Mouse (Mus musculus) left cerebral cortex, postnatal 25 days (tissue): ENCODE results near the gene Ldha. TPM values are rescaled to one million over a fixed set of nuclear protein-coding genes. Genes with fewer than 3 reads are reported as not detected.
"Not testable (repeated sequence)": the region's sequence is repeated elsewhere in the genome, so short reads cannot be mapped to it uniquely, and the experiment has no call there.

Source experiments
- DNase-seq, 2 experiments: peaks; one replicate each; pipeline ENCODE4 v3.0.0; 2022; ENCODE audit warnings: low spot score in 2 of 2, mixed read lengths in 1 of 2
- intact Hi-C: fragments of 180-260 bp; cut with DNase I; formaldehyde crosslinking; loops from one replicate; pipeline ENCODE4 v1.15.1; 2025
- total RNA-seq, 2 experiments: library from RNA; stranded (reverse); gene quantifications; 2 replicates each; pipeline ENCODE4 v1.2.3; 2021

Gene Ldha
- total RNA-seq, 2 experiments from 2014 or later: 395 to 440 TPM

DNA sequence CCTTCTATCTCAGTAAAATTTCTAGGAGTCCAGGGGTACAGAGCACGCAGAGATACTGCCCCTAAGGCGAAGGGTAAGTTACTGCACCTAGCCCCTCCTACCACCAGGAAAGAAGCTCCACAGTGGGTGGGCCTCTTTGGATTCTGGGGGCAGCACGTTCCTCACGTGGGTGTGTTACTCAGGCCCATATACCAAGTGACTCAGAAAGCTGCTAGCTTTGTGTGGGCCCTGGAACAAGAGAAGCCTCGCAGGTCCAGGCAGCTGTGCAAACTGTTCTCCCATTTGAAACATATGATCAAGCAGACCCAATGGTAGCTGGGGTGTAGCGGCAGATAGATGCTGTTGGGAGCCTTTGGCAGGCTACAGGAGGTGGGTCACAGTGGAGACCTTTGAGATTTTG lies 17.8 kb downstream of the Ldha start:
- intact Hi-C loops: no loop called here
- peak in 1 of 2 experiments; percentile 60 for DNase-seq

DNA sequence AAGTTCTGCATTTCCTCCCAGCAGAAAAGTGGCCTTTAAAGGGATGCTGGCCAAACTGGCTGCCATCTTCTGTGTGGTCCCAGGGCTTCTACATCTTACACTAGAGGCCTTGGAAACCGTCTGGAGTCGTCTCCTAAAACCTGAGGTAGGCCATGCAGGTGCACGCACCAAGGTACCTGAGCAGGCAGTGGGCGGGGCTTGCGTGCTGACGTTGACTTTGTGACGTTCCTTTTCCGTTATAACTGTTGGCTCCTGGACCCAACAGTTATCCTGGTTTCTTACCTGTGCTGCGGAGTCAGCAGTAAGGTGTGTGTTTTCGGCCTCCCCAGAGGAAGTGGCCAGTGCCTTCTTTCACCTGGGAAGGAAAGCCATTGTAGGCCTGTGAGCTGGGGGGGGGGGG lies 19.7 kb downstream of the Ldha start, which contains the start of gene Ldhc:
Gene Ldhc (plus strand): TSS at position 208 of the 400 bp plus-strand sequence.
- no peak for DNase-seq
- intact Hi-C loops: no loop called here

DNA sequence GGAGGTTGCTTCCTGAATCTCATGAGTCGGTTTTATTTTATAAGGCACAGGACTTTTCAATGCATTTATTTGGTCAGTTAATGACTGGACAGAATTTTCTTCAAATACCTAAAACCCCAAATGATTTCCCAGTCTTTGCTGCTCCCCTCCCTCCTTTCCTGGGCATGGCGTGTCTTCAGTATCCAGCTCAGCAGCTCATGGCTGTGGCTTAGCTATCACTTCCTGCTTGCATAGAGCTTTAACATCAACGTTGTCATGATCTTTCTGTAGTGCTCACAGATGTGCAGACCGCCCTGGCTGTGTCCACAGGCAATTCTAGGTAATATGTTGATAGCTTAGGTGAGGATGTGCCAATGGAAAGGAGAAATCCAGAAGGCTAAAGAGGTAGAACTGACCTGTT lies 30.7 kb downstream of the Ldha start:
- intact Hi-C loops: no loop called here
- DNase-seq: no peak

DNA sequence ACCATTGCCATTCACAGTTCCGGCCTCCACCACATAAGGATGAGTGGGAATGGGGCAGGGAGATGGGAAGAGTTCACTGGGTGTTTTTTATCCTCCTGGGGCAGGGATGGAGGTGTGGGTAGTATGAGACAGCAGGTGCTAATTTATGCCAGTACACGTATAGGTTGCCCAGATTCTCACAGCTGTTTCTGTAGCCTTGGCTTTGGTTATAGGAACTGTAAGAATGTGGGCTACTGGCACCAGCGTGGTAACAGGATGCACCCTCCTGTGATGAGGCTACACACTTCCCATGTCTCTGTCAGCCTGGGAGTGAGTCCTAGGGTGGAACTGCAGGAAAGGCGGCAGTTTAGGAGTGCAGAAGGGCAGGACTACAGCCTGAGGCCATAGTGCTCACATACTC lies 35.6 kb downstream of the Ldha start:
- peak in 1 of 2 experiments; percentile 77 for DNase-seq
- intact Hi-C loops: no loop called here

DNA sequence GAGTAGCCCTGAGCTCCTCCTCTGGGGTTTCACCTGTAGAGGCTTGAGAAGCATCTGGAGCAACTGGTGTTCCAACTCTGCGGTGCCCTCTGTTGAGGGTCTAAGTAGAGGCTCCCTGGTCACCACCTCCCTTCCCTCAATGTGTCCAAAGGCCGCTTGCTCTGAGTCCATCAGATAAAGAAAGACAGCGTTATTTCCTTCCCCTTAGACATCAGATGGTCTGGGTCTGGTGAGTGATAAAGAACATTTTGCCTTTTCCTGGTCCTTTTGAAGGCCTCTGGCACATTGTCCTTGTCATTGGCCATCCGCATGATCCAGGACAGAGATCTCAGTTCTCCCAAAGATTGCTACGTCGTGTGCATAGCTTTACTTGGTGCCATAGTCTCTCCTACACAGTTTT lies 36.0 kb downstream of the Ldha start:
- no peak for DNase-seq
- intact Hi-C loops: no loop called here

DNA sequence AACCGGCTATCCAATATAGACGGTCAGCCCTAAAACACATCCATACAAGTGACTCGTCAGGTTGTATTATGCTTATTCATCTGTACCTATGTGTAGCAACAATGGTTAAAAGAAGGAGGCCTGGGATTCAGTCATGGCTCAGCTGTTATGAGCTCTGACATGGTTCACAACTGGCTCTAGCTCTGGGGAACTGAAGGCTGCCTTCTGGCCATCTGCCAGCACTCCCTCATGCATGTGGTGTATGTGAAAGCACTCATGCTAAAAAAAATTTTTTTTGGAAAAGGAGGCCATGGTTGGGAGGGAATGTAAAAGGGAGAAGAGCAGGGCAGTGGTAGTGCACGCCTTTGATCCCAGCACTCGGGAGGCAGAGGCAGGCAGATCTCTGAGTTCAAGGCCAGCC lies 38.6 kb downstream of the Ldha start:
- intact Hi-C loops: no loop called here
- no peak for DNase-seq

DNA sequence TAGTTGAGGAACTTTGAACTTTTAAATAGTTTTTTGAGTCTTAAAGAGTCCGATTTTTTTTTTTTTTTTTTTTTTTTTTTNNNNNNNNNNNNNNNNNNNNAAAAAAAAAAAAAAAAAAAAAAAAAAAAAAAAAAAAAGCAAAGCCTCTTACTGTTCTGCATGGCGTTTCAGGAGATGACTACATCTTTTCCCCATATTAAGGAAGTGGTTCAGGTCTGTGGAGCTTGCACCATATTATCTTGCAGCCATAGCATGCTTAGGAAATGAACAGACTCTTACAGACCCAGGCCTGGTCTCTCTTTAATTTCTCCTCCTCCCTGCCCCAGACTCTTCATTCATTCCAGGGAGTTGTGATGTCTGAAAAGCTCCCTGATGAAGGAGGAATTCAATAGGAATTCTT lies 39.7 kb downstream of the Ldha start:
- DNase-seq: no peak
- intact Hi-C loops: no loop called here

DNA sequence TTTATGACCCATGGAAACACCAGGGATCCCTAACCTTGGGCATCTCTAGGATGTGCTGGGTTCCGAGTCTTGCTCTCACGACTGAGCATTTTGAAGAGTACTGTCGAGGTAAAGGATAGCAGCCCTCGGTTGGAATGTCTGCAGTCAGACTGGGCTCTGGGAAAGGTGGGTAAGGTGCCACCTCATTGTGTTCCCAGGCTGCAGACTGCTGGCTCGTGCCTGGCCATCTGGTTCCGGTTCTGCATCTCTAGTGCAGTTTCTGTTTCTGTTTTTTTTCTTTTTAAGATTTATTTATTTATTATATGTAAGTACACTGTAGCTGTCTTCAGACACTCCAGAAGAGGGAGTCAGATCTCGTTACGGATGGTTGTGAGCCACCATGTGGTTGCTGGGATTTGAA lies 40.7 kb downstream of the Ldha start:
- DNase-seq, intact Hi-C loops: not testable (repeated sequence)

DNA sequence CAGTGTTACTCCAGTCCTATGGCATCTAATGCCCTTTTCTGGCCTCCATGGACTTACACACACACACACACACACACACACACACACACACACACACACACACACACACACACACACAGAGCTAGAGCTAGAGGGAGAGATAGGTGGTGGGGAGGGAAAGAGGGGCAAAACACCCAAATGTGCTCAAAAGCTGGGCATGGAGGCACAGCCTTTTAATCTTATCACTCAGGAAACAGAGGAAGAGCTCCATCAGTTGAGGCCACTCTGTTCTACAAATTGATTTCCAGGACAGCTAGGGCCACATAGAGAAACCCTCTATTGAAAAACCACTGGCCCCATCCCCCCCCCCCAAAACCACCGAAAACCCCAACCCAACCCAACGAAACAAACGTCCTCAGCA lies 42.0 kb downstream of the Ldha start:
- intact Hi-C loops: no loop called here
- no peak for DNase-seq

DNA sequence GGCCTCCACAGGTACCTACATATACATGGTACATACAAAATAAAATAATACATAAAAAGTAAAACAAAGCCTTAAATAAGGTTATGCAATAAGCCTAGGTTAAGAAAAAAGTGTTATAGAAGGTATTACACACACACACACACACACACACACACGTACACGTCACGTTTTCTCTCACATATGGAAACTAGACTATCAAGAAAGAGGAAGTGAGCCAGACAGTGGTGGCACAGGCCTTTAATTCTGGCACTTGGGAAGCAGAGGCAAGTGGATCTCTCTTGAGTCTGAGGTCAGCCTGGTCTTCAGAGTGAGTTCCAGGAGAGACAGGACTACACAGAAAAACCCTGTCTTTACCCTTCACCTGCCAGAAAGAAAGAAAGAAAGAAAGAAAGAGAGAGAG lies 54.2 kb downstream of the Ldha start:
- intact Hi-C loops: no loop called here
- no peak for DNase-seq

DNA sequence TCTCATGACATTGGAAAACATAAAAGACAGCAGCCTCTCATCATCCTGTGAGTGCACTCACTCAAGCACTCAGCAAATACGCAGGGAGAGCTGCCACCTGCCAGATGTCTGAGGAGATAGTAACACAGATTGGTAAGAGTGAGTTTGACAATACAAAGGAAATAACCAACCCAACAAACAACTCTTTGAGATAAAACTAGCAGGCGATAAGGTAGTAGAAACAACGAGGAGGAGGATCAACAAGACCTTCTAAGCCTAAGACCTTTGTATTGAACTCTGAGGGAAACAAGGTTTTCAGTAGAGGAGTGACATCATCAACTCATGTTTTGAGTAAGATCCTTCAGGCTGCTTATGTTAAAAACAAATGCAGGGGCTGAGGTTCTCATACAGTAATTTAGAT lies 58.1 kb downstream of the Ldha start:
- DNase-seq: no peak
- intact Hi-C loops: no loop called here

Other genes starting within 250 kb of the Ldha start
- gene Sergef, start 201.7 kb upstream of the Ldha start, total RNA-seq: 10 to 100 TPM; 59.7 to 69.3 TPM
- gene Tph1, start 168.9 kb upstream of the Ldha start, total RNA-seq: under 1 TPM; 0.21 to 0.32 TPM
- gene Saal1, start 130.8 kb upstream of the Ldha start, total RNA-seq: 1 to 10 TPM; 8.0 TPM
- under 1 TPM in 1 of 2 experiments, not detected in 1; 0.16 TPM for gene Saa3, start 125.8 kb upstream of the Ldha start, total RNA-seq
- not detected for gene Saa4, start 108.9 kb upstream of the Ldha start, total RNA-seq
- gene Saa1, start 98.5 kb upstream of the Ldha start, total RNA-seq: not detected
- not detected for gene Saa2, start 89.7 kb upstream of the Ldha start, total RNA-seq
- gene Hps5, start 45.4 kb upstream of the Ldha start, total RNA-seq: 10 to 100 TPM; 13.3 to 16.1 TPM
- 10 to 100 TPM; 37.9 to 41.1 TPM for gene Gtf2h1, start 45.4 kb upstream of the Ldha start, total RNA-seq
- gene Ldhc, start 19.7 kb downstream of the Ldha start, total RNA-seq: not detected
- gene Tsg101, start 78.5 kb downstream of the Ldha start, total RNA-seq: 10 to 100 TPM; 75.5 to 81.1 TPM
- 10 to 100 TPM; 10.2 to 13.3 TPM for gene Uevld, start 117.1 kb downstream of the Ldha start, total RNA-seq
- gene Gm9999, start 142.1 kb downstream of the Ldha start, total RNA-seq: not detected
- 10 to 100 TPM; 13.8 to 13.9 TPM for gene Spty2d1, start 166.9 kb downstream of the Ldha start, total RNA-seq
- 10 to 100 TPM; 16.4 to 19.4 TPM for gene Tmem86a, start 209.1 kb downstream of the Ldha start, total RNA-seq